Mouse (Mus musculus) Patski (cell line): ENCODE results near the gene Ptpn6. TPM values are rescaled to one million over a fixed set of nuclear protein-coding genes. Genes with fewer than 3 reads are reported as not detected.
"Not testable (repeated sequence)": the region's sequence is repeated elsewhere in the genome, so short reads cannot be mapped to it uniquely, and the experiment has no call there.

ENCODE experiments used
- ATAC-seq: fragments of 100-300 bp; one replicate; pipeline ENCODE4 v1.8.0; 2021
- CTCF ChIA-PET: fragments of 350-600 bp; sonication (Branson Sonifier 250); formaldehyde crosslinking; loops from one replicate; lab custom pipeline; 2022; ENCODE audit warnings: inconsistent platforms; lab: Charles Lee
- POLR2A ChIA-PET: fragments of 350-600 bp; sonication (Branson Sonifier 250); formaldehyde crosslinking; loops from one replicate; lab custom pipeline; 2022; ENCODE audit warnings: antibody characterized with exemption, inconsistent platforms; lab: Charles Lee
- DNase-seq: peaks from one replicate; pipeline ENCODE4 v3.0.0-alpha.2; 2011; ENCODE audit warnings: low read depth, low spot score
- H3K27me3 ChIP-seq: fragments of 371-371 bp; one replicate; pipeline ENCODE4 v1.5.1; 2021
- CTCF ChIP-seq: fragments of 100-300 bp; IDR thresholded peaks from one replicate; pipeline ENCODE4 v1.5.1; 2021
- in situ Hi-C: fragments of 300-500 bp; cut with MboI; formaldehyde crosslinking; loops from 3 replicates; pipeline ENCODE4 v1.11.1; 2018; ENCODE audit warnings: low pct_unique_long_range_greater_than_20kb, mixed read lengths
- polyA plus RNA-seq: library from polyadenylated mRNA; unstranded; gene quantifications from one replicate; pipeline ENCODE4 v1.2.3, GENCODE M21; 2021

The Ptpn6 gene
- polyA plus RNA-seq, 1 experiment from 2014 or later = 1.5 TPM

DNA sequence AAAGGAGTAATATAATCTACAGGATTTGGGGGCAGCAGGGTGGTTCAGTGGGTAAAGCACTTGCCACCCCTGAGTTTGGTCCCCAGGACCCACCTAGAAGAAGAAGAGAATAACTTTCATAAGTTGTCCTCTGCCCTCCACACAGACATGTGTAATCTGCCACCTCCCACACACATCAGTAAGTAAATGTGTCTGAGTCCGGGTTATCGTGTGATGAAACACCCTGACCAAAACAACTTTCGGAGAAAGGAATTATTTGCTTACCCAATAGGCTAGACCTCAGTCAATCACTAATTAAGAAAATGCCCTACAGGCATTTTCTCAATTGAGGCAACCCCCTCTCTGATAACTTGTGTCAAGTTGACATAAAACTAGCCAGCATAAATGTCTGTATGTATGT, 48.0 kb downstream of the Ptpn6 start:
- no peak for TF ChIP-seq CTCF
- no peaks in the 10 kb centered on the region for H3K27me3 ChIP-seq
- ATAC-seq = no peak
- POLR2A ChIA-PET = interaction anchor here (0.7 kb wide), 1 partner anchor 33 kb away, joined by 3 read pairs; no protein-coding TSS in a partner anchor
- no peak for DNase-seq
- in situ Hi-C loops = no loop called here
- CTCF ChIA-PET = interaction anchor here (1.9 kb wide), 1 partner anchor 9 kb away, joined by 6 read pairs; no protein-coding TSS in a partner anchor

DNA sequence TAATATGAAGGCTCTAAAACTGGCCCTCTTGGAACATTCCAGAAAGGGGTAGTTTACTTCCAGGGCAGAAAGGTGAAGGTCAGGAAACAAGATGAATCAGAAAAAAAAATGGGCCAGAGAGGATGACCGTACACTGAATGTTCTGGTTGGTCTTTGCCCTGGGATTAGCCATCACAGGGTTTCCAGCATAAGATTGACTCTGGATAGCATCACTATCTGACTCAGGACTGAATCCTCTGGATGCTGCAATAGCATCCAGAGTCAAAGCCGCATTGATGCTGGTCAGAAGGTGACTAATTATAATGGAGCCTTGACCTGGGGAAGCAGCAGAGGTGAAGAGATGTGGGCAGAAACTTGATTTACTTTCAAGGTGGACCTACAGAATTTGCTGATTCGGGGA, 49.5 kb downstream of the Ptpn6 start:
- no peak for ATAC-seq
- CTCF ChIA-PET = no interaction called here
- no peak for DNase-seq
- TF ChIP-seq CTCF = no peak
- in situ Hi-C loops = no loop called here
- H3K27me3 ChIP-seq = no peaks in the 10 kb centered on the region
- POLR2A ChIA-PET = no interaction called here

DNA sequence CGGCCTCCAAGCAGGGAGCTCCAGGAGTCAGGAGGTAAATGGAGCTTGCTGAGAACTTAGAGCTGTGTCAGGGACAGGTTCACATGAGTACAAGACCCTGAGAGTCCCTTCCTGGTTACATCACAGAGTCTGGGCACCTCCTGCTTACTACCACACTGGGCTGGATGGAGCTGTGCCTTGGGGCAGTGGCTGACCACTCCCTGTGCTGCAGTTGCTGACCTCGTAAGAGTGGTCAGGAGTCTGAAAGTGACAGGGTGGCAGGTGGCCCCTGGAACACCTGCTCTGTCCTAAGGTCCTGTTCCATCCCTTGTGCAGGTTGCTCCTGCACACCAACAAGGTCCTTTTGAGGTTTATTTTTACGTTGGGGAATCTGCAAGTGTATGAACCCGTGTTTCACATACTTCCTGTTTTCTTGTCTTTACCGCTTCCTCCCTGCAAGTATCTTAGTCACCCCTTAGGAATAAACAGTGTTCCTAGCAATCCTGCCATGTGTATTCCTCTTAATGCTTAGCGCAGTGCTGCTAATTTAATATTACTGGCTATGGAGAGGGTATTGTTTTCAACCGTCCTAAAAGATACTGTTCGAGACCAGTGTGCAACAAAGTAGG, 50.3 kb downstream of the Ptpn6 start:
- in situ Hi-C loops = no loop called here
- H3K27me3 ChIP-seq = no peaks in the 10 kb centered on the region
- no peak for TF ChIP-seq CTCF
- POLR2A ChIA-PET = no interaction called here
- ATAC-seq (no peak), DNase-seq (no peak)
- CTCF ChIA-PET = no interaction called here

DNA sequence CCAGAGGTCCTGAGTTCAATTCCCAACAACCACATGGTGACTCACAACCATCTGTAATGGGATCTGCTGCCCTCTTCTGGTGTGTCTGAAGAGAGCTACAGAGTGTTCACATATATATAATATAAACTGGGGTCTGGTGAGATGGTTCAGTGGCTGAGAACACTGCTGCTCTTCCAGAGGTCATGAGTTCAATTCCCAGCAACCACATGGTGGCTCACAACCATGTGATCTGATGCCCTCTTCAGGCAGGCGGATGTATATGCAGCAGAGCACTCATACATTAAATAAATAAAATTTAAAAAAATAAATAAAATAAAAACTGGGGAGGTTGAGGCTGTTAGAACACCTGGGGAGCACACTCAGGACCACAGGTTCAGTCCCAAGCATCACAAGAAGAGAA, 51.9 kb downstream of the Ptpn6 start:
- TF ChIP-seq CTCF = peak; percentile 59
- H3K27me3 ChIP-seq, DNase-seq, POLR2A ChIA-PET, ATAC-seq, in situ Hi-C loops: not testable (repeated sequence)
- CTCF ChIA-PET = interaction anchor here (0.8 to 5.3 kb wide), 2 partner anchors 7 to 14 kb away, joined by 3 to 25 read pairs; no protein-coding TSS in a partner anchor

DNA sequence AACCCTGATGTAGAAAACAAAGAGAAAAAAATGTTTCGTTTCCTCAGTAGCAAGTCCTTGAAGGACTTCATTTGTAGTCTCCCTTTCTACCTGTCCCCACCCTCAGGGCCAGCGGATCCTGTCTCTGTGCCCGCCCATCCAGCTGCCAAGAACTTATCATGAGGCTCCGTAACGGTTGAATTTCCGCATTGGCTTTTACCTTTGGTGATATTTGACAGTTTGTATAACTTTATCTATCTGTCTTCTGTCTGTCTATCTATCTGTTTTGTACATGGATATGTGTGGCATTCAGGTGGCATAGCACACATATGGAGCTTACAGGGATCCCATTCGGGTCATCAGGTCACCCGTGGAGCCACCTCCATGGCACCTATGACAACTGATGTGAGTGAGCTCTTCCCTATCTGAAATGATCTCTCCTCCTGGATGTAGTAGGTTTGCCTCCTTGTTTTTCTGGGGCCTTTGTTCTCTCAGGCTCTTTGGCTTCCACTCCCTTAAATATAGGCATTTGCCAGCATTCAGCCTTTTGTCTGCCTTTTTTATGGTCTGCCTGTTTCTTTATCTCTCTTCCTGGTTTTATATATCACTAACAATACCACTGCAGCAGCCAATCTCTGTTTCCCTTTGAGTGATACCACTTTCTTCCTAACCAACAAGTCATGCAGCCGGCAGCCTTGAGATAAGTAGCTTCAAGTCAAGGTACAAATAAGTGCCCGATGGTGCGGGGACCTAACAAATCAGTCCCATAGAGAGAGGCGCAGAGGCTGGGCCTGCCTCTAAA, 52.7 kb downstream of the Ptpn6 start:
- DNase-seq = no peak
- no peak for TF ChIP-seq CTCF
- no peaks in the 10 kb centered on the region for H3K27me3 ChIP-seq
- POLR2A ChIA-PET = interaction anchor here (1.4 kb wide), 1 partner anchor 8 kb away, joined by 6 read pairs; no protein-coding TSS in a partner anchor
- CTCF ChIA-PET = interaction anchor here (0.8 to 5.3 kb wide), 3 partner anchors 8 to 22 kb away, joined by 3 to 25 read pairs (median 4); partner anchors contain the start of gene Lpcat3
- ATAC-seq = no peak
- in situ Hi-C loops = no loop called here

DNA sequence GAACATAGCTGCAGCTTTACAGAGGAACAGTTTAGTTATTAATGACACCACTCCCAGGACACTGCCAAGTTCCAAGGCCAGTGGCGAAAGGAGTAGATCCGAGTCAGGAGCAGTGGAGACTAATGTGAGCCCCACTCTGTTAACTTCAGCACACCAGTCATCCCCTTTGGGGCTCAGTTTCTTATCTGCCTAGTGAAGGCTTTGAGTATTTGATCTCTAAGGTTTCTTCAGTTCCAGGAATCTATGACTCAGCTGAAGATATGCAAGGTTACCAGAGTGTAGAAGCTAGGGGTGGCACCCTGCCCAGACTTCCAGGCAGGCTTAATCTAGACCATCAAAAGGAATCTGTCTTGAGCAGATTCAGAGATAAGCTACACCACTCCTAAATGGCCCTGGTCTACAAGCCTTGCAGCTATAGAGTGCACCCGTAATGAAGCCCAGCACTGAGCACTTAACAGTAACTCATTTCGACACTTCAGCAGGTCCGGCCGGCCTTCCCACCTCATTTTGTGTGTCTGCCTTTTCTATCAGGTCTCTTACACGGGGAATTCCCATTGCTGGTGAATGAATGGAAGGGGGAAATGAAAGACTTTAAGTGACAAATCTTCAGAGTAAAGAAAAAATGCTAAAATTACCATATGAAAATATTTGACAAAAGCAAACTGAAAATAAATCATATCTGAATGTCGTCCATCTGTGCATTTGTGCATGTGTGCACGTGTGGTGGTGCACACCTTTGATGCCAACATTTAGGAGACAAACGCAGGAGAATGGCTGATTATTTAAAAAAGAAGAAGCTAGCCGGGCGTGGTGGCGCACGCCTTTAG, 54.7 kb downstream of the Ptpn6 start:
- DNase-seq = peak; percentile 93
- no peak for TF ChIP-seq CTCF
- ATAC-seq = peak; percentile 90
- in situ Hi-C loops = no loop called here
- no peaks in the 10 kb centered on the region for H3K27me3 ChIP-seq
- CTCF ChIA-PET = interaction anchor here (0.9 to 5.3 kb wide), 6 partner anchors 10 to 21 kb away, joined by 3 to 25 read pairs (median 8); partner anchors contain the start of gene Lpcat3
- POLR2A ChIA-PET = interaction anchor here (1.4 to 2.3 kb wide), 3 partner anchors 10 to 22 kb away, joined by 3 to 7 read pairs (median 6); no protein-coding TSS in a partner anchor

DNA sequence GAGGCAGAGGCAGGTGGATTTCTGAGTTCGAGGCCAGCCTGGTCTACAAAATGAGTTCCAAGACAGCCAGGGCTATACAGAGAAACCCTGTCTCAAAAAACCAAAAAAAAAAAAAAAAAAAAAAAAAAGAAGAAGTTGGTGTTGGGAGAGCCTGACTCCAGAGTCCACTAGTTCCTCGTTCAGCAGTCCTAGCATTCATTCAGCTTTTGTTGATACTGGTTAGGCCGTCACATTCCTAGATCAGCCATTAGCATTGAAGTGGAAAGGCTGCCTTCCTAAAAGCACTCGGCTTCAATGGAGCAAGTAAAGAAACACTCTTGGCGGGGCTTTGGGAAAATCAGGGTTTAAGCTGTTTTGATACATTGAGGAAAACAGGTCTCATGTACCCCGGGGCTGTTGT, 56.2 kb downstream of the Ptpn6 start:
- in situ Hi-C loops, H3K27me3 ChIP-seq: not testable (repeated sequence)
- ChIA-PET CTCF (interaction anchor here (1.1 to 5.3 kb wide), 6 partner anchors 12 to 41 kb away, joined by 3 to 25 read pairs (median 6); partner anchors contain the start of gene Lpcat3), POLR2A (interaction anchor here (1.4 to 2.3 kb wide), 3 partner anchors 11 to 24 kb away, joined by 3 to 7 read pairs (median 6); no protein-coding TSS in a partner anchor)
- DNase-seq = peak; percentile 31
- ATAC-seq = peak; percentile 60

DNA sequence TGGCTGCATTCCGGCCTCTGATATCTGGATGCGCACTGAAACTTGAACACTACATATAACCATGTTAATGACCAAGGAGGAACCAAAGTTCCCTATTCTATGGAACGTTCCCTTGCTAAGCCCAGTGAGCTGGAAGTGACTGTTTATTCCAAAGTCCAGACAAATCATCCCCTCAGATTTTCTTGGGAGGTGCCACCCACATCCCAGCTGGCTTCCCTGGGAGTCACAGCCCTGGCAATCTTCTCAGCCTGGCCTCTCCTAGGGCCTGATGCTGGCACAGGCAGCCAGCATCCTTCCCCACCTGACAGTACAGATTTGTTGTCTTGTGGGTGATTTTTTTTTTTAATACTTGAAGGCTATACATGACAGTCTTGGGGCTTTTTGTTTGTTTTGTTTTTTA, 59.0 kb downstream of the Ptpn6 start:
- TF ChIP-seq CTCF = no peak
- ChIA-PET CTCF (interaction anchor here (0.9 to 1.4 kb wide), 3 partner anchors 16 to 26 kb away, joined by 3 read pairs; no protein-coding TSS in a partner anchor), POLR2A (no interaction called here)
- in situ Hi-C loops = no loop called here
- H3K27me3 ChIP-seq = no peaks in the 10 kb centered on the region
- DNase-seq (no peak), ATAC-seq (no peak)

DNA sequence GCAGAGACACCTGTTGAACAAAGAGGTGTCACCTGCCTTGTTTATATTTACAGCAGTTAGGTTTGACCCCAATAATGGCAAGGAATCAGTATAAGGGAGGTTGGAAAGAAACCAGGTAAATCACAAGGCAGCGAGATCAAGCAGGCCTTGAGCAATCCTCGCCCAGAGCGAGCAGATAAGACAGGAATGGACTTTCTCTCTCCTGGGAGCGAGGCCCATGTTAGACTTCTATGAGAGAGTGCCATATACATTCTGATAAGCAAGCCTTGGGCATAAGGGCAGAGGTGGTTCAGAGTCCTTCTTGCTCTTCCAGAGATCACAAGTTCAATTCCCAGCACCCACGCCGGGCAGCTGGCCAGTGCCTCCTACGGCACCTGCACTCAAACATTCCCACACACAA, 59.7 kb downstream of the Ptpn6 start:
- DNase-seq (no peak), ATAC-seq (no peak)
- TF ChIP-seq CTCF = no peak
- ChIA-PET POLR2A (no interaction called here), CTCF (interaction anchor here (1.4 kb wide), 1 partner anchor 15 kb away, joined by 3 read pairs; no protein-coding TSS in a partner anchor)
- no peaks in the 10 kb centered on the region for H3K27me3 ChIP-seq
- in situ Hi-C loops = no loop called here

DNA sequence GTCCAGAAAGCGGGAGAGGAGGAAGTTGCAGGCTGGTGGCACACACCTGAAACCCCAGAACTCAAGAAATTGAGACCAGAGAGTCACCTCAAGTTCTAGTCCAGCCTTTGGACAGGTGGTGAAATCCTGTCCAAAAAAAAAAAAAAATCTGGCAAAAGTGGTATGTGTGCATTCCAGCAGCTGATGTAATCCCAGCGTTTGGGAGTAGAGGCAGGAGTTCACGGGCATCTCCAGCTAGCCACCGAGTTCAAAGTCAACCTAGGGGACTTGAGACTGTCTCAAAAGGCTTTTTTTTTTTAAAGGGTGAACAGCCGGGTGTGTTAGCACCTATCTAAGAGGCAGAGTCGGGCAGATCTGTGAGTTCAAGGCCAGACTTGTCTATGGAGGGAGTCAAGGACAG, 62.3 kb downstream of the Ptpn6 start:
- no peaks in the 10 kb centered on the region for H3K27me3 ChIP-seq
- ChIA-PET POLR2A (interaction anchor here (0.8 kb wide), 1 partner anchor 26 kb away, joined by 3 read pairs; no protein-coding TSS in a partner anchor), CTCF (no interaction called here)
- in situ Hi-C loops = no loop called here
- ATAC-seq (no peak), DNase-seq (no peak)
- TF ChIP-seq CTCF = no peak
